Mouse (Mus musculus) lung, postnatal 0 days (tissue): Measurements from ENCODE around the gene Espl1. TPM values are rescaled to one million over a fixed set of nuclear protein-coding genes. Genes with fewer than 3 reads are reported as not detected.
A peak's percentile ranks its signal among the peaks of the same experiment; 100 is the strongest.

Experiments
- ATAC-seq: fragments of 200-750 bp; cut with Nextera tagmentation; 2 replicates; pipeline ENCODE4 v1.8.0; 2017; ENCODE audit warnings: moderate library complexity
- DNase-seq: peaks from one replicate; pipeline ENCODE4 v3.0.0-alpha.2; 2016; ENCODE audit warnings: low spot score
- H3K27ac ChIP-seq: fragments of 300-500 bp; sonication (generic); 2 replicates; pipeline ENCODE4 v1.5.1; 2014; ENCODE audit warnings: antibody characterized with exemption, mild to moderate bottlenecking, low read length, mixed read lengths
- H3K27me3 ChIP-seq: fragments of 300-500 bp; sonication (generic); replicated peaks from 2 replicates; pipeline ENCODE4 v1.6.1; 2014; ENCODE audit warnings: low read length, mixed read lengths; ENCODE audit not compliant: insufficient read depth
- H3K36me3 ChIP-seq: fragments of 300-500 bp; sonication (generic); 2 replicates; pipeline ENCODE4 v1.6.1; 2014; ENCODE audit warnings: low read length, mixed read lengths; ENCODE audit not compliant: insufficient read depth
- H3K4me1 ChIP-seq: fragments of 300-500 bp; sonication (generic); 2 replicates; pipeline ENCODE4 v1.6.1; 2014; ENCODE audit warnings: antibody characterized with exemption, low read depth, low read length, mixed read lengths; ENCODE audit not compliant: insufficient read depth
- H3K4me2 ChIP-seq: fragments of 300-500 bp; sonication (generic); replicated peaks from 2 replicates; pipeline ENCODE4 v1.6.1; 2014; ENCODE audit warnings: low read depth, mild to moderate bottlenecking, low read length, moderate library complexity, mixed read lengths
- H3K4me3 ChIP-seq: fragments of 300-500 bp; sonication (generic); 2 replicates; pipeline ENCODE4 v1.5.1; 2014; ENCODE audit warnings: low read depth, low read length
- H3K9ac ChIP-seq: fragments of 300-500 bp; sonication (generic); replicated peaks from 2 replicates; pipeline ENCODE4 v1.6.1; 2014; ENCODE audit warnings: low read depth, mild to moderate bottlenecking
- H3K9me3 ChIP-seq: fragments of 300-500 bp; sonication (generic); 2 replicates; pipeline ENCODE4 v1.6.1; 2016; ENCODE audit warnings: low read length, mixed read lengths
- CTCF ChIP-seq: IDR thresholded peaks from 2 replicates; pipeline ENCODE4 v1.5.1; 2016; ENCODE audit warnings: antibody characterized with exemption, mild to moderate bottlenecking
- EP300 ChIP-seq: IDR thresholded peaks from 2 replicates; pipeline ENCODE4 v1.6.1; 2016; ENCODE audit warnings: antibody characterized with exemption, mild to moderate bottlenecking, control low read depth
- WGBS: fragments of 180-500 bp; shearing (Covaris S2); extraction: QIAGEN DNeasy Blood & Tissue Kit; methylation state at CpG from one replicate; pipeline ENCODE4 v1.1.7; 2014; 5-methylcytosine and 5-hydroxymethylcytosine counted together
- polyA plus RNA-seq: library from polyadenylated mRNA; unstranded; fragments of >200 nt; fragmentation: Nextera tagmentation; extraction: Ambion mirVana; gene quantifications from 2 replicates; pipeline ENCODE4 v1.2.1, GENCODE M21; 2015

Espl1 gene
- polyA plus RNA-seq, 1 experiment from 2014 or later, result 1.4 TPM

DNA sequence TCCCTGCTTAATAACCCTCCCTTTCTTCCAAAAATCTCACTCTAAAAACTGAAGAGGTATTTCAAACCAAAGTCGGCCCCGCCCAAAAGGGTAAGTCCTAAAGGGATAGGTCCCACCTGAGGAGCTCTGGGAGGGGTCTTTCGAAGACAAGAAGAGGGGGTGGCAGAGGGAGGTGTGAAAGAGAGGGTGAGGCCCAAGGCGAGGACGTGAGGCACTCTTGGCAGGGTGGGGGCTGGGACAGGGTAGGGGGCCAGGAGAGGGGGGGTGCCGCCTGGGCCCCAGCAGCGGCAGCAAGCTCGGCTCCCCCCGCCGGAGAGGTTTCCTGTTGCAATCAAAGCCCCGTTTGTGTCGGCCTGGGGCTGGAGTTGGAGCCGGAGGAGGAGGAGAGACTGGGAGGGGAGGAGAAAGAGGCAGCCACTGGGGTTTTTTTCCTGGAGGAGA is 46.8 kb upstream of the Espl1 start:
- Histone ChIP-seq H3K27me3 (no peaks in the 10 kb centered on the region), H3K27ac (peak overlapping the region; percentile 99), H3K4me2 (peak overlapping the region; percentile 72), H3K36me3 (peaks cover 6% of the 10 kb centered on the region; the same call in 1 of the 2 replicates), H3K4me3 (peak overlapping the region; percentile 25), H3K9me3 (no peaks in the 10 kb centered on the region), H3K9ac (0 out of 2 replicates have a peak overlapping the region, but pooled peaks have one; percentile 26), H3K4me1 (peaks cover 16% of the 10 kb centered on the region; the same call in 1 of the 2 replicates)
- 2% methylated on average over 10 of the region's 13 CpGs for WGBS
- ATAC-seq (no peak), DNase-seq (peak; percentile 76)
- no peak for TF ChIP-seq EP300
- no peak for TF ChIP-seq CTCF

DNA sequence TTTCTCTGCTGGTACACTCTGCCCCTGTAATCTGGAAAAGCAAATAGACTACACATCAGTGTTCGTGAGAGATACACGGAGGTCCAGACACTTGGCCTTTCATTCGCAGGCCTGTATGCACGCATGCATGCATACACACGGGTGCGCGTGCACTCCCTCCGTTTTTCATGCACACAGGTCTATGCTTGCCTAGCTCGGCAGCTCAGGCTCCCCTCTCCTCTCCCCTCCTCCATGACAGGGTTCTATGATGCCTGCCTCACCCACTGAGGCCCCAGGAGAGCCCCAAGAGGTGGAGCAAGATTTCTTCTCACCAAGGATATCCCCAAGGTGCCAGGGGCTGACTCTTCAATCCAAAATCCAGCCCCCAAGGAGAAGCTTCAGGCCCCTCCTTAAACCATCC is 46.1 kb upstream of the Espl1 start:
- H3K4me1 ChIP-seq, result peaks cover 14% of the 10 kb centered on the region; the same call in 1 of the 2 replicates
- DNase-seq (no peak), ATAC-seq (no peak)
- no peak for TF ChIP-seq CTCF
- H3K4me3 ChIP-seq, result no peak overlapping the region
- peak overlapping the region; percentile 99 for H3K27ac ChIP-seq
- H3K9ac ChIP-seq, result no peak overlapping the region
- H3K27me3 ChIP-seq, result no peaks in the 10 kb centered on the region
- peaks cover 6% of the 10 kb centered on the region; the same call in 1 of the 2 replicates for H3K36me3 ChIP-seq
- 46% methylated on average over 9 of the region's 9 CpGs for WGBS
- H3K9me3 ChIP-seq, result no peaks in the 10 kb centered on the region
- H3K4me2 ChIP-seq, result peak overlapping the region; percentile 72

DNA sequence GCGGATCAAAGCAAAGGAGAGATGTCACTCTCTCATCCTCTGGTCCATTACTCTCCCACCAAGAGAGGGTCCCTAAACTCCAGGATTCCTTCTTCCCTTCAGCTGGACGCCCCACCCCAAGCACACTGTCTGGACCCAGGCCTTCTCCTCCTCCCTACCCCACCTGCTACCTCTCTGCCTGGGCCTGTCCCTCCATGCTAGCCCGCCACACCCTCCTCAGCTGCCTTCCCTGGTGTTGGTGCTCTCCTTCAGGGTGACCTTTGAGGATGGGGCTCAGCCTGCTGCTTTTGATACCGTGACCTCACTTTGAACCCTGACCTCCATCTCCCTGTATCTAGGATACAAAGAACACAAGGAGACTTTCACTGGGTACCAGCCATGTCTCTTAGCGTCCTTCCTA is 45.5 kb upstream of the Espl1 start:
- Histone ChIP-seq H3K27me3 (no peaks in the 10 kb centered on the region), H3K9me3 (no peaks in the 10 kb centered on the region), H3K4me3 (no peak overlapping the region), H3K9ac (no peak overlapping the region), H3K27ac (no peak overlapping the region), H3K36me3 (peaks cover 6% of the 10 kb centered on the region; the same call in 1 of the 2 replicates), H3K4me1 (peaks cover 12% of the 10 kb centered on the region; the same call in 1 of the 2 replicates), H3K4me2 (no peak overlapping the region)
- 72% methylated on average over 5 of the region's 5 CpGs for WGBS
- DNase-seq (no peak), ATAC-seq (no peak)
- no peak for TF ChIP-seq EP300
- no peak for TF ChIP-seq CTCF

DNA sequence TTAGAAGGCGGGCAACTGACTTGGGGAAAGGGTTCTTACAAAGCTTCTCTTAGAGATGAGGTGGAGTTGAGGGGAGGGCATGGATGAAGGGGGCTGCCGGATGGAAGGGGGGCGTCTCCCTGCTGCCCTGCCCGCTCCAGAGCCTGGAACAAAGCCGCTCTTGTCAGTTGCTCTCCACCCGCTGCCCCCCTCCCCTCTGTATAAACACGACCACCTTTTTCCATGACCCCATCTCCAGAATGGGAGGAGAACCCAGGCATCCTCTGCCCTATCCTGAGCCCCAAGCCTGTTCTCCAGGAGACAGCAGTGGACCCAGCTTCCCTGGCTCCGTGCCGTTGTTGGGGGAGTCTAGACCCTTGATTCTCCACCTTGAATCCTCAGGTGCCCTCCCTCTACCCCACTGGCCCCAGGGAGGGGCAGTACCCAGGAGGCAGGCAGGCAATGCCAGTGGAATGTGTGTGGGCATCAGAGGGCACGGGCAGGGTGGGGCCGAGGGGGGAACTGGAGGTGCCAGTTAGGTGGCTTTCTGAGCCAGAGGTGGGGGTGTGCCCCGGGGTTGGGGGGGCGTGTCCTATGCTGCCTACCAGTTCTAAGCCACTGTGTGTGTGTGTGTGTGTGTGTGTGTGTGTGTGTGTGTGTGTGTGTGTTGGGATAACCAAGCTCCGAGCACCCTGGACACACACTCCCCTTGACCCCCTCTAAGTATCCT is 40.4 kb upstream of the Espl1 start:
- H3K36me3 ChIP-seq, result peaks cover 6% of the 10 kb centered on the region; the same call in 1 of the 2 replicates
- no peak overlapping the region for H3K9ac ChIP-seq

DNA sequence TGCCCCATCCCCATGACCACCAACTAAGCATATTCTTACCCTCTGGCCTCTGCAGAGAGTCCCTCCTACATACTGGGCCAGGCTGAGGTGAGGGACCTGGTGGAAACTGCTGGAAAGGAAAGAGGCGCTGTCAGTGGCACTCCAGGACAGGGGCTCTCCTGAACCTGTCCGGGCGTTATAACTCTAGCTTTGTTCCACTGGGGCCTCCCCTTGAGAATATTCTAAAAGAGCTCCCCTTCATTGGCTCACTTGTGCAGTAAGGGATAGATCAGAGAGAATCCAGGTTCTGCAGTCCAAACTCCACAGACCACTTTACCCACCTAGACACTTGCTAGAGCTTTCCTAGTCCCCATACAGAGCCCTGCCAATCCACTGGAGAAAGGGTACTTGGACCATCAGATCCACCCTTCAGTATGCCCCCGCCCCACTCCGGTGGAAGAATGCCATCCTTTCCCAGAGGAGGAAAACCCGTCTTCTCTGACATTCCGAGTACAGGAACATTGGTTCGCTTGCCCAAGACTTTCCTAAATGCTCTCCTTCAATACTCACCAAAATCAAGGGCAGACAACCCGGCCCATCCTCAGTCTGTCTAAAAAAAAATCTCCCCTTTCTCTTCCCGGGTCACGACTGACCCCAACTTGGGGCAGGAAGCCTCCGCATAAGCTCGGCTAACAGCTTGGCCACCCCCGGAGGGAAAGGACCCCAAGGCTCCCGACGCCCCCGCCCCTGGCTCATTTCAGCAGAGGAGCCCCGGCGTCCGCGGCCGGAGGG is 39.5 kb upstream of the Espl1 start:
- peak overlapping the region; percentile 92 for H3K4me2 ChIP-seq
- 10% methylated on average over 21 of the region's 22 CpGs for WGBS

More for the DNA sequence above, 40.4 kb upstream of the Espl1 start:
- Histone ChIP-seq H3K4me2 (peak overlapping the region; percentile 92), H3K9me3 (no peaks in the 10 kb centered on the region), H3K4me1 (peaks cover 15% of the 10 kb centered on the region), H3K27ac (peak overlapping the region; percentile 47; the same call in 1 of the 2 replicates), H3K27me3 (no peaks in the 10 kb centered on the region), H3K4me3 (0 out of 2 replicates have a peak overlapping the region, but pooled peaks have one; percentile 69)
- DNase-seq (peak; percentile 79), ATAC-seq (peak; percentile 68)
- WGBS, result 43% methylated on average over 13 of the region's 14 CpGs
- TF ChIP-seq EP300 (no peak), CTCF (no peak)

More for the DNA sequence above, 39.5 kb upstream of the Espl1 start:
- peak overlapping the region; percentile 76 for H3K9ac ChIP-seq
- no peak for DNase-seq
- no peaks in the 10 kb centered on the region for H3K9me3 ChIP-seq
- peaks cover 3% of the 10 kb centered on the region; the same call in 1 of the 2 replicates for H3K36me3 ChIP-seq
- no peak for ATAC-seq
- H3K27ac ChIP-seq, result peak overlapping the region; percentile 91
- H3K4me3 ChIP-seq, result peak overlapping the region; percentile 69
- no peak for TF ChIP-seq EP300
- no peak for TF ChIP-seq CTCF
- H3K27me3 ChIP-seq, result no peaks in the 10 kb centered on the region
- H3K4me1 ChIP-seq, result peaks cover 15% of the 10 kb centered on the region
